Mouse (Mus musculus): ENCODE measurements around the gene Tmem120a.

Gene Tmem120a

DNA sequence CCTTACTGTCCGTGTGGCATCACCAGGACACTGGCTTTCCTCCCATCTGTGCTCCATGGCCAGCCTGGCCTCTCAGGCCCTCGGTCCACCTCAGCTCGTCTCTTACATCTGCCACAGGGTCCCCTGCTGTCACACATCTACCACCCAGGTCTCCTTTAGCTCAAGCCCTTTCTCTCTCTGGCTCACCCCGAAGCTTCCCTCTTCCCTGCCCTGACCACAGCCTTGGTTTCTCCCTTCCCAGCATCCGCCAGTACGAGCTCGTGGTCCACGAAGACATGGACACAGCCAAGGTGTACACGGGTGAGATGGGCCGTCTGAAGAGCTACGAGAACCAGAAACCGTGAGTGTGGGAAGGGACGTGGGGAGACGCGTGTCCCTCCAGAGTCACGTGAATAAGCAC, 12.9 kb downstream of the Tmem120a start:
- DNase-seq (ENCODE audit: low spot score): no peak

DNA sequence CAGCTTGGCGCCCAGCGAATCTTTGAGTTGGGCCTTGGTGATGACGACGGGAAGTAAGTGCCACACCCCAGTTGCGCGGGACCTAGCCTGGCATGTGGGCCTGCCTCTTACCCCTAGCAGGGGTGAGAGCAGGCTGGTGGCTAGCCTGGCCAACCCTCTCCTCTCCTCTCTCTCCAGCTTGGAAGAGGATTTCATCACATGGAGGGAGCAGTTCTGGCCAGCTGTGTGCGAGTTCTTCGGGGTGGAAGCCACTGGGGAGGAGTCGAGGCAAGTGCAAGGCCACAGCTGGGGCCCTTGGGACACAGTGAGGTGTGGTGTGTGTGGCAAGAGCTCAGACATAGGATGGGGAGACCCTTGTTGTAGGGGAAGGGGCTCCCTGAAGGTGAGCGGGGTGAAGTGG, 13.3 kb downstream of the Tmem120a start:
- no peak for DNase-seq (ENCODE audit: low spot score)

DNA sequence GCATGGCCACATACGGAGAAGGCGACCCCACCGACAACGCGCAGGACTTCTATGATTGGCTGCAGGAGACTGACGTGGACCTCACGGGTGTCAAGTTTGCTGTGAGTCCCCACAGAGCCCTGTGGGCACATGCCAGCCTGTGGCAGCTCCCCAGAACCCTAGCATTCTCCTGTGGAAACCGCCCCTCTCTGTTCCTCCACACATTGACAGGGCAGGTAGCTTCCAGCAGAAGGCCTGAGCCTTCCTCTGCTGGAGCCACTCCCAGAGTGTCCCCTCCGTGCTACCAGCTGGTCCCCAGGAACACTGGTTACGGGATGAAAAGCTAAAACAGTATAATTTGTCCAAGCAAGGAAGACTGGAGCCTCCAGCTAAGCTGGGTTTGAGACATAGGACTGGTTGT, 14.0 kb downstream of the Tmem120a start:
- DNase-seq (ENCODE audit: low spot score): no peak

DNA sequence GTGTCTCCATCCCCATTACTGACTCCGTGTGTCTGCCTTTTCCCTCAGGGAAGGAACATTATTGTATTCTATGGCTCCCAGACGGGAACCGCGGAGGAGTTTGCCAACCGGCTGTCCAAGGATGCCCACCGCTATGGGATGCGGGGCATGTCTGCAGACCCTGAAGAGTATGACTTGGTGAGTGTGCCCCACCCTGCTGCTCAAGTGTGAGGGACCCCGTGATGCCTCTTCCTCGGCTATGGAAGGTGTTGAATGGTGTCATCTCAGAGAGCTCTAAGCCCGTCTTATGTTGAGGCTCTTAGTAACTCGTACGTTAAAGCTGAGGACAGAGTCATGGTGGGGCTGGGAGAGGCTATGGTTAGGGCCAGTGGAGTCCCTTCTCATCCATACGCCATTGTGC, 14.9 kb downstream of the Tmem120a start:
- DNase-seq (ENCODE audit: low spot score): no peak

DNA sequence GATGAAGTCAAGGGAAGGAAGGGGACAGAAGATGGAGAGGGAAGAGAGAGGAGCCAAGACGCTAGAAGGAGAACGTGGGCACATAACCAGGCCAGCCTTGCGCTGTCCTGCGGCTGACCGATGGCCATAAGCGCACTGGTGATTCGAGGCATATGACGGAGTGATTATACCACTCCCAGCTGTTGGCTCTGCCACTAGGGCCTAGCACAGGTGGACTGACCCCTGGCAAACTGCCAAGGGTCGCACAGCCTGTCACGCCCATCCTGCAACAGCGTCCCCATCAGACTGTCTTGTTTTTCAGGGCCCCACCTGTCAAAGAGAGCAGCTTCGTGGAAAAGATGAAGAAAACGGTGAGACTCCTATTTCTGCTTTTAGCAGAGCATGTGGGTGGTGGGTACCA, 15.9 kb downstream of the Tmem120a start:
- no peak for DNase-seq (ENCODE audit: low spot score)

DNA sequence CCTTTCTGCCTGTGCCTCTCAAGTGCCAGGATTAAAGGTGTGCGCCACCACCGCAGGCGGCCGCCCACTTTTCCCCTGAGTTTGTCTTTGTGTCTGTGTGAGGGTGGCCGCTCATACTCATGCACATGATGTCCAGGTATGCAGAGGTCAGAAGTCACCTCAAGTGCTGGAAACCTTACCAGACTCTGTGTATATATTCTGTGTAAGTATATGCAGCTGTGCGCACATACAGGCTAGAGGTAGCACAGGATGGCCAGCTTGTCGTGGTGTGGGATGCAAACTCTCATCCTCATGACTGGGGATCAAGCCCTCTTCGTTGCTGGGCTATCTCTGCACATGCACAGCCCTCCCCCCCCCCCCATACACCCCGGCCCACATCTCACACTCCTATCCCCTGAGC, 16.4 kb downstream of the Tmem120a start:
- DNase-seq (ENCODE audit: low spot score): no peak

DNA sequence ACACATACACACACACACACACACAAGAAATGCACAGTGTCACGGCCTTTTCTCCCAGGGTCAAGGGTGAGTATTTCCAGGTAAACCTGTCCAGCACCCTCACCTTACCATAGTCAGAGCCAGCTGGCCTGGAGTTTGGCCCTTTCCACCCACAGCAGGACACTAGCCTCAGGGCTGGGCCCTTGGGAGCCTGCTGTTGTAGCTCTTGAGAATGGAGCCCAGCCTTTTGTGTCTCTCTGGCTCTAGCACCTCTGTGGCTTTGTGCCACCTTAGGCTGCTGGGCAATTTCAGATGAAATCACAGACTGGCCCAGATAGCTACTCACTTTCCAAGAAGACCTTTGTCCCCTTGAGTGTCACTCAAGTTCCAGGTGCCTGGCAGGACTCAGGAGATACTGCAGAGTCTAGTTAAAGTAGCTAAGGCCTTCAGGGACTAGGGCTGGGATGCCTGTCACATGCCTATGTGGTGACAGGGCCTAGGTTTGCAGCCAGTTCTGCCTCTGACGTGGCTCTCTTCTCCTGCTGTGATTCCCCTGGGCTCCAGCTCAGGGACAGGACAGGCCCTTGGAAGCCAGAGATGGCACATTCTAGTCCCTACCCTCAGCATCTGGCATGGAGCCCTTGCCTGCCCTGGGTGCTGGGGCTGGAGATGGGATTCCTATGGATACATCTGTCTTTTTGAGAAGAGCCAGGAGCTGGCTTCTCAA, 17.5 kb downstream of the Tmem120a start:
- DNase-seq (ENCODE audit: low spot score): no peak

DNA sequence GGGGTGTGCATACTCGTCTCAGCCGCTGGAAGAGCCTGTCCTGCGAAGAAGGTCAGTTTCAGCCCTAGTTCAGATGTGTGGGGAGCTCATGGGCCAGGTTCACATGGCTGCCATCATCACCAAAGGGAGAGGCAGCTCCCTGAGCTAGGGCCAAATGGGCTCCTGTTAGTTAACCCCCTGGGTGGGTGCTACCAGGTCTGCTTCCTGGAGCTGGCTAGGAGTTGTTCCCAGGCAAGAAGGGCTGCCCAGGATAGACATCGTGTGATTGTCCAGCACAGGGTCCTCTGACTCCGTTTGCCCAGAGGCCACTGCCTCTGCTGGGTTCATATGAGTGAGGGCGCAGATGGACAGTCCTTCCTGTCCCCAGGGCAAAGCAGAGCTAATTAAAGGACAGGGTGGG, 18.3 kb downstream of the Tmem120a start:
- DNase-seq (ENCODE audit: low spot score): no peak

DNA sequence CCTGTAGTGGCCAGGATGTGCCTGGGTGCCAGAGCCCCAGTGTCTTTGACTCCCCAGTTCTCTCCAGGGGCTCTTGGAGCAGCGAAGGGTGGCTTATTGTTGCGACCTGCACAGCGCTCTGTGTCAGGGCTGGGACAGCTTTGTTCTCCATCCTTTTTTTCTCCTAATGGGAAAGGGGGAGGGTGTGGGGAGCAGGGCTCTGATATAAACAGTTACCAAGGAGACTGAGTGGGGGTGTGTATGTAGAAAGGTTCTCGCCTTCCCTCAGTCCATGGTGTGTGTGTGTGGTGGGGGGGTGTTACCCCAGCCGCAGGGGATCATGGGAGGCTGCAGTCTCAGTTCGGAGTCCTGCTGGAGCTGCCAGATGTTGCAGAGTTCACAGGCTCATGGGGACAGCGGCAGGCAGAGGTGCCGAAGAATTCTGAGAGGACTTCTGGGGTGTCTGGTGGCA, 18.8 kb downstream of the Tmem120a start:
- DNase-seq (ENCODE audit: low spot score): peak; percentile 90

DNA sequence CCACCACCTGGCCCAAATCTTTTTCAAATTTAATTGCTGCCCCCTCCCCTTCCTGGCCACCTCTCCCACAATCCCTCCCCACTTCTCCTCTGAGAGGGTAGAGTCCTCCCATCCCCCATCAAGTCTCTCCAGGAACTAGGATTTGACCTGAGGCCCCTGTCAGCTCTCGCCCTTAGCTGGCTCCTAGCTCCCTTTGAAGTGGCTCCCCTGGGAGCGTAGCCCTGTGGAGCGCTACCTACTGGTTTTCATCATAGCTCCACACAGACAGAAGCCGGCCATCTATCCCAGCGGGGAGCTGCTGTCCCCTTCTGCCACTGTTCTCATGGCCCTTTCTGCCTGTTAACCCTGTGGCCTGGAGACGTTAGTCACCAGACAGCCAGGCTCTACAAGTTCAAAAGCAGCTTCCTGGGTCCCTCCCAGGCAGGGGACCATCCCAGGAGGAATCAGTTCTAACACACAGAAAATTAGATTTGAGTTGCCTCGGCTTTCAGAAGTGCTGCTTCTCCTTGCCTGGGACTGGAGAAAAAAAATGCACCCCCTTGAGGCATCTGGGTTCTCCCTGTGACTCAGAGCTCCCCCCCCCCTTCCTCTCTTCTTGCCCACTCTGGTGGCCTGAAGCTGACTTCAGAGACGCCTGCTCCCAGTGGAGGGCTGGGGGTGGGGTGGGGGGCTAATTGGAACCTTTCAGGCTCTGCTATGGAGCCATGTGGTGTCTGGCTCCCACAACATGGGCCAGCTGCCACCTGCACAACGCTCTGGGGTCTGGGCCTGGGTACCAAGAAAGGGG, 19.5 kb downstream of the Tmem120a start:
- DNase-seq (ENCODE audit: low spot score): peak; percentile 80

DNA sequence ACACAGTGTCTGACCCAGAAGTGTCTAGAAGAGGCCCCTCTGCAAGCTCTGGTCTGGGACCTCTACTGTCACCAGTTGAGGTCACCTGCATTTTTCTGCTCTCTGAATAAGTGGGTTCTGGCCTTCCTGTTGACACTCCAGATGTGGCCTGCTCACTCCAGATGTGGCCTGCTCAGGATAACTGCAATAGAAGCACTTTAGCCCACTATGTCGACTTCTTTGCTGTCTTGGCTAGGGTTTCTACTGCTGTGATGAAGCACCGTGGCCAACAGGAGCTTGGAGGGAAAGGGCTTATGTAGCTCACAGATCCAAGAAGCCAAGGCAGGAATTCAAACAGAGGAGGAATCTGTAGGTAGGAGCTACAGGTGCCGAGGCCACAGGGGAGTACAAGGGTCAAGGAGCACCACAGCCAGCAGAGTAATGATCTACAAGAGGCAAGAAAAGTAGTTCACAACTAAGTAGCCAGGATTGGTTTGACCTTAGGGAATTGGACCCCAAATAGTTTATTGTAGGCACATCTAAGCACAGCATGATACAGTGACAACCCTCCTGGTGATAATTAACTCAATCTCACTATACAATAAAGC, 21.0 kb downstream of the Tmem120a start:
- no peak for DNase-seq (ENCODE audit: low spot score)

DNA sequence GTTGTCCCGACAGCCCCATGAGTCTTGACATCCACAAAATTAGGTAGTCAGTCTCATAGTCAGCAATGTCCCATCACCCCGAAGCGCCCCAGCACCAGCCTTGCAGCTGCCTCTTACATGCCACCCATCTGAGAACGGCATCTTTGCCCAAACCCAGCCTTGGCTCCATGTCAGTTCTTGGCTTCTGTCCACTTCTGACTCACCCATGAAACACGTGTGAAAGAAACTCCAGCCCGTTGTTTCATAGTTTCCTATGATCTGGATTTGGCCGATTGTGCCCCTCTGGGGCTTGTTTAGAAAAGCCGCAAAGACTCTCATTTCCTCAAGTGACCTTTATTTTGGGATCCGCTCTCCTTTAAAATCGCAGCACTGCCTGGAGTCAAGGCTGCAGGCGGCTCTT, 22.1 kb downstream of the Tmem120a start:
- DNase-seq (ENCODE audit: low spot score): no peak

DNA sequence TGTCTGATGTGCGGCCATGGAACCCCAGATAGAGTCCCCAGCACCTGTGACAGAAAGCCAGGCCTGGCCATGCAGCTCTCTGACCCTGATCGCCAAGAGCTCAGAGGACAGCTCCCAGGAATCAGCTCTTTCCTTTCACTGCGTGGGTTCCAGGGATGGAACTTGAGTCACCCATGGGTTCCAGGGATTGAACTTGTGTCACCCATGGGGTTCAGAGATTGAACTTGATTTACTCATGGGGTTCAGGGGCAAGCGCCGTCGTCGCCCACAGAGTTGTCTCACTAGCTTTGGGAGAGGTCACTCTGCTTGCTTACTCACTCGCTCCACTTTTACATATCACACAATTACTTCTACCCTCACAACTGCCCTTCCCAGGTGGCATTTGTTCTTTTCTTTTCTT, 23.2 kb downstream of the Tmem120a start:
- no peak for DNase-seq (ENCODE audit: low spot score)

DNA sequence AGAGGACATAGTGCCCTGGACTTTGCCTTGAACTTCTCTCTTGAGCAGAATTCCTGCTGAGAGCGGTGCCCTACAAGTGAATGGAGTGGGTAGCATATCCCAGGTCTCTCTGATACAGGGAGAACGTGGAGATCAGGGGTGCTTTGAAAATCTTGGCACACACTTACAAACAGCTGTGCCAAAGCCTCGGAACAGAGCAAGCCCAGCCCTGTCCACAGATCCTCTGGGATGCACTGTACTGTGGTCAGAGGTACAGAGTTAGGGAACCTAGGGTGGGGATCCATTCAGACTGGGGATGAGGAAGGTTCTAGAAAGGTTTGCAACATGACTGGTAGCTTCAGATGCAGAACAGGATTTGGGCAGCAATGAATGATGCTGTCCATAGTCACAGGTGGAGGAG, 24.1 kb downstream of the Tmem120a start:
- DNase-seq (ENCODE audit: low spot score): no peak

DNA sequence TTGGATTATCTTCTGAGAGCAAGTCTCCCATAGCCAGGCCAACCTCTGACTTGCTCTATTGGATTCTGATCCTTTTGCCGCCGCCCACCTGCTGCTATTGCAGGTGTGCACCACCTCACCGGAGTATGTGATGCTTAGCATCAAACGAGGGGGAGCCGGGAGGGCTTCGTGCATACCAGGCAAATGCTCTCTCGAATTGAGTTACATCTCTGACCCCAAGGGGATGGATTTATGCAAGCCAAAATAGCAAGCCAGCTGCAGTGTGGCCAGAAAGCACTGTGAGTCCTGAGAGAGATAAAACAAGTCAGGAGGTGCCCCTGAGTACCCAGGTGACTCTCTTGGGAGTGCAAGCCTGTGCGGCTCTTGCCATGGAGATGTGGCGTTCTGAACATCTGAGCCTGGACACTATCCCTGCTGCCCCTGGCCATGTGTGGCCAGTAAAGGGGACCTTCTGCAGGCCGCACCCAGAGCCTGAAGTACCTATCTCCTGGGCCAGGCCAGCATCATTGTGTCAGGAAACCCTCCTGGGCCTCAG, 24.6 kb downstream of the Tmem120a start:
- DNase-seq (ENCODE audit: low spot score): no peak

DNA sequence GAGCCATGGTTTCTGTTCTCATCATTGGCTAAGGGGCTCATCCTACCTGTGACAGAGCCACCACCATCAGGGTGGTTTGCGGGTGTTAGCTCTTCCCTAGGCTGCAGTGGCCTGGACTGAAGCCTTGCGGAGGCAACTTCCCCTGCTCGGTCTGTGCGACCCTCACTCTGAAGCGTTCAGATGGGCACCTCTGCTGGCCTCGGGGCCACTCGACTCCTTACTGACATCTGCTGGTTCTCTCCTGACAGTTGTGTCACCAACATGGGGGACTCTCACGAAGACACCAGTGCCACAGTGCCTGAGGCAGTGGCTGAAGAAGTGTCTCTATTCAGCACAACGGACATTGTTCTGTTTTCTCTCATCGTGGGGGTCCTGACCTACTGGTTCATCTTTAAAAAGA, 28.6 kb downstream of the Tmem120a start:
- peak; percentile 36 for DNase-seq (ENCODE audit: low spot score)

DNA sequence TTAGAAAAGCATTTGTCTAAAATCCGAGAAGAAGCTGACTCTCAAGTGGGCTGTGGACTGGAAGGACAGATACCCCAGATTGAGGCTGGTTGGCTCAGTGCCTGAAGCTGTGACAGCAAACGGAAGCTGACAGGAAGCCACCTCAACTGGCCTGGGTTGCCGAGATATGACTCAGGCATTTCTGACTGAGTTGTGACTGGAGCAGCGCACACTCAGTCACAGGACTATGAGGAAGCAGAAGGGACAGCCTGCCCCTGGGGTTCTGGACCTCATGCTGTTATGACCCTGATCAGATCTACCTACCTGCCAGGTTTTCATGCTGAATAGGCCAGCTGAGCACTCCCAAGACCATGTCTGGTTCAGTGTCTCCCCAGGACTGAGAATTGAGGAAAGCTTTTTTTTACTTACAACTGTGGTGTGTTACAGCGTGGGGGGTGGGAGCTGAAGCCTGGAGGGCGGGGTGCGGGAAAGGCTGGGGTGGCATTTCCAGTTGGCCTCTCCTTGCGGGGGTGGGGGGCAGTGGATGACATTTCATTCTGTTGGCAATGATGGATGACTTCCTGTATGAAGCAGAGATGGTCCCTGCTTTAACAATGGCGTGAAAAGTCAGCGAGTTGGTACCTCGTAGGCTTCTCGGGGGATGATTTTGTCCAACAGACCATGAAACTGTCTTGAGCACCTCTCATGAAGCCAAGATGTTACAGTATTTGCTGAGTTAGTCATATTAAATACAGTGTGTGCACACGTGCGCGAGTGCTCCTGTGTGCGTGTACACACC, 30.6 kb downstream of the Tmem120a start:
- peak; percentile 28 for DNase-seq (ENCODE audit: low spot score)

DNA sequence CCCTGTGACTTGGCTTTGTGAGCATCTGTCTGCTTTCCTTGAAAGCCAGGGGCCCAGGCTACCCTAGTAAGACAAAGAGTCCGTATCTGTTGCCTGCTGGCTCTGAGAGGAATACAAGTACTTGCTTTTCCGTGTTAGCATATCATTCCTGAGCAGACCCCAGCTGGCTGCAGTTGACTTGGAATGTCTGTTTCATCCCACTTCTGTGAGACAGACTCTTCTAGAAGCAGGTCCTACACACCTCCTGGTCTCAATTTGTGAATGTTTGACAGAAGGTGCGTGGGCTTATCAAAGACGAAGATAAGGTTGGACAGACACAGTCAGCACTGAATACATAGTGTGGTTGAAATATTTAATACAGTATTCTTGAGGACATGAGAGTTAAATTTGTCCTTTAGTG, 31.4 kb downstream of the Tmem120a start:
- no peak for DNase-seq (ENCODE audit: low spot score)

DNA sequence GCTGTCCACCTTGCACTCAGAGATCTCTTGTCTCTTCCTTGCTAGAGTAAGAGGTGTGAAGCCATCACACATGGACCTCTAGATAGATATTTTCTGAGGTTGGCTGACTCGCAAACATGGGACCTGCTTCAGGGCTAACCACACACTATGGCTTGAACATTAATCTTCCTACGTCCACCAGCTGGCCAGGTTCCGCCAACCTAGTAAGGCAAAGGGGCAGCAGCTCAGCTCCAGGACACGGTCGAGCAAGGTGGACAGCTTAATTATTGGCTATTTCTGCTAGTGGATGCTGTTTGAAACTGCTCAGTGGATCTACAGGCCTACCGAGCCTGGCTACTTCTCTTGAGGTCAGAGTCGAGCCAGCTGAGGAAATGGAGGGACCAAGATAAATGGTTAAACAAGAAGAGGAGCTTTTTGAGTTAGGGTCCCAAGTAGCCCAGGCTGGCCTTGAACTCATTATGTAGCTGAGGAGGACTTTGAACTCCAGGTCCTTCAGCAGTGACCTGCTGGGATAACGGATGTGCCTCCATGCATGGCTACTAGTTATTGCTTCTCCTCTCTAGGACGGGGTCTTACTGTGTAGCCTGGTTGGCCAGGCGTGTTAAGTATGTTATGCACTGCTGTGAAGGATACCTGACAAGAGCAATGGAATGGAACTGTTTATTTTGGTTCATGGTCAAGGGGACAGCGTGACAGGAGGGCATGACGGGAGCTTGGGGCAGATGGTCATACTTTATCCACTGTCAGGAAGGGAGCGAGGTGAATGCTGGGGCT, 32.5 kb downstream of the Tmem120a start:
- no peak for DNase-seq (ENCODE audit: low spot score)

DNA sequence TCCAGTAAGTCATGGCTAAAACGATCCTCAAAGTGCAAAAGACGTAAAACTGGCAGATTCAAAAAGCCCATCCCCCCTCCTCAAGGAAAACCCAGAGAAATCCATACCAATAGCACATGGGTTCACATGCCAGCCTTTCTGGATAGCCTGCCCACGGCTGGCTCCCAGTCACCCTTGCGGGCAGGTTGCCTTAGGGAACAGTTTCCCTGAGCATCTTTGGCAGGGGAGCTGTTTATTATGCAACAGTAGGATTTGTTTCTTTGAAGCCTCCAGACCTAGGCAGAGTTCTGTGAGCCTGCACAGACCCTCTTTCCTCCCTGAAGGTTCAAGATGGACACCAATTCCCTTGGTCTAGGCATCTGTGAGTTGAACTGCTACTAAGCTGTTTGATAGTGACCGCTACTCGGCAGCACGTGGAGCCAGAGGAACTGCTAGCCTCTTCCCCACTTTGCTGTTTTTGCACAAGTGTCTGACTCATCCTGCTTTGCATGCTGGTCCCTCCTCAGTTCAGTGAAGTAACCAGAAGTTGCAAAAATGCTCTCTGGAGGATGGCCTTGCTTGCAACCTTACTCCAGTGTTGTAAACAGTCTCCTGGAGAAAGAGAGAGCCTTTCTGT, 33.5 kb downstream of the Tmem120a start:
- no peak for DNase-seq (ENCODE audit: low spot score)

DNA sequence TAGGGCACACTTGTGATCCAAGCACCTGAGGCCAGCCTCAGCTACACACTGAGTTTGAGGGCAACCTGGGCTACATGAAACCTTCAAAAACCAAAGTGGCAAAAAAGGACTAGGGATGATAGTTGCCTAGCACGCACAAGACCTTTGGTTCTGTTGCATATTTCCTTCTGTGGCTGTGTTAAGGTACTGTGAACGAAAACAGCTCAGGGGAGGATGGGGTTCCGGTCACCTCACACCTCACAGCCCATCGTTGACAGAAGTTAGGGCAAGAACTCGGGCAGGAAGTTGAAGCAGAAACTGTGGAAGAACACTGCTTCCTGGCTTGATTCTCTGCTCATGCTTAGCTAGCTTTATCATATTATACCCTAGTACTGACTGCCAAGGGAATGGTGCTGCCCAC, 34.5 kb downstream of the Tmem120a start:
- no peak for DNase-seq (ENCODE audit: low spot score)
